Mouse (Mus musculus) bone marrow macrophage, adult 2 months (primary cell): Measurements from ENCODE around the gene Card11. TPM values are rescaled to one million over a fixed set of nuclear protein-coding genes. Genes with fewer than 3 reads are reported as not detected.

Experiments used
- H3K27ac ChIP-seq: 2 replicates; pipeline ENCODE4 v1.5.1; 2012; ENCODE audit warnings: low read depth, low read length; ENCODE audit not compliant: insufficient read depth
- H3K4me1 ChIP-seq: 2 replicates; pipeline ENCODE4 v1.6.1; 2012; ENCODE audit warnings: low read length; ENCODE audit not compliant: control insufficient read depth, insufficient read depth
- H3K4me3 ChIP-seq: 2 replicates; pipeline ENCODE4 v1.5.1; 2012; ENCODE audit warnings: mild to moderate bottlenecking, low read length, moderate library complexity; ENCODE audit not compliant: insufficient read depth
- CTCF ChIP-seq: IDR thresholded peaks from 2 replicates; pipeline ENCODE4 v1.5.1; 2012; ENCODE audit warnings: low read depth, mild to moderate bottlenecking, low read length, moderate library complexity
- POLR2A ChIP-seq: IDR thresholded peaks from 2 replicates; pipeline ENCODE4 v1.6.1; 2012; ENCODE audit warnings: mild to moderate bottlenecking, low read depth, low read length, borderline replicate concordance
- polyA plus RNA-seq: library from polyadenylated mRNA; stranded (reverse); fragments of >200 nt; gene quantifications from 2 replicates; pipeline ENCODE4 v1.2.4, GENCODE M21; 2012; ENCODE audit not compliant: missing spikeins, insufficient read depth, insufficient read length

Gene Card11
- polyA plus RNA-seq, 1 experiment: 5.7 TPM

DNA sequence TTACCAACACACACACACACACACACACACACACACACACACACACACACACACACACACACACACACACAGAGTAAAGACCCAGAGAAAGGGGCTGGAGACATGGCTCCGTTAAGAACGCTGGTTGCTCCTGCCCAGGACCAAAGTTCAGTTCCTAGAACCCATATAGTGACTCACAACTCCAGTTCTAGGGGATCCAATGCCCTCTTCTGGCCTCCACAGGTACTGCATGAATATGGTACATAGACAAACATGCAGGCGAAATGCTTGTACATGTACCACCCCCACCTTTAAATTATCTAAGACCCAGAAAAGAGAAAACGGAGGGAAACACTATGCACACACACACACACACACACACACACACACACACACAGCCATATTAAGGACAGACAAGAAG, 43.3 kb downstream of the Card11 start:
- TF ChIP-seq CTCF (no peak), POLR2A (no peak)
- Histone ChIP-seq H3K4me3 (no peak overlapping the region), H3K27ac (no peak overlapping the region), H3K4me1 (no peaks in the 10 kb centered on the region)

DNA sequence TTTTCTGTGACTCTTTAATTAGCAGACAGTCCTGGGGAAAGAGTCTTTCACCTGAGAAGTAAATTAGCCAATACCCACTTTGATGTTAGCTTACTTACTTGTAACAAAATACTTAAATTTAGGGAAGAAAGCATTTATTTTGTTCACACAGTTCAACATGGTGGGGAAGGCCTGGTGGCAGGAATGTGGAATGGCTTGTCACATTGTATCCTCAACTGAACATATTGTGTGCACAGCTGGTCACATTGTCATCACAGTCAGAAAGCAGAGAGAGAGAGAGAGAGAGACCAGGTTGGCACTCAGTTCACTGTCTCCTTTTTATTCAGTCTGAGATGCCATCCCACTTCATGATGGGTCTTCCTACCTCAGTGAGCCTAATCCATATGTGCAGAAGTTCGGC, 44.7 kb downstream of the Card11 start:
- TF ChIP-seq CTCF (no peak), POLR2A (no peak)

DNA sequence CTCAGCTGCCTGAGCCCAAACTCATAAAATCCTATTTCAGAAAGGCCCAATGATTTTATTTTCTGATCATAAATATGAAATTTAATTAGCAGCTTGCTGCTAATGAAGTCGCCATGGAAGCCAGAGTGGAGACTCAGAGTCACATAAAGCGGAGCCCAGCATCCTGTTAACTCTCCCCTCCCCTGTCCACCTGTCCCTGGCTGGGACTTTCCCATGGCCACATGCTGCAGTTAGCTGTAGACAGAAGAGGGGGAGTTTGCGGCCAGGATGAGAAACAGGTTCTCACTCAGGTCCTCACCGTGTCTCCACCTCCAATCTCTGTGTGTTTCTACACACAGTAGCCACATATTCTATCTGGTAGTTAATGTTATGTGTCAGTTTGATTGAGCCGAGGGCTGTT, 48.6 kb downstream of the Card11 start:
- Histone ChIP-seq H3K4me3 (no peak overlapping the region), H3K27ac (no peak overlapping the region), H3K4me1 (peaks cover 13% of the 10 kb centered on the region)
- TF ChIP-seq POLR2A (no peak), CTCF (no peak)

More for the DNA sequence above, 44.7 kb downstream of the Card11 start:
- Histone ChIP-seq H3K4me1 (no peaks in the 10 kb centered on the region), H3K4me3 (no peak overlapping the region), H3K27ac (no peak overlapping the region)

DNA sequence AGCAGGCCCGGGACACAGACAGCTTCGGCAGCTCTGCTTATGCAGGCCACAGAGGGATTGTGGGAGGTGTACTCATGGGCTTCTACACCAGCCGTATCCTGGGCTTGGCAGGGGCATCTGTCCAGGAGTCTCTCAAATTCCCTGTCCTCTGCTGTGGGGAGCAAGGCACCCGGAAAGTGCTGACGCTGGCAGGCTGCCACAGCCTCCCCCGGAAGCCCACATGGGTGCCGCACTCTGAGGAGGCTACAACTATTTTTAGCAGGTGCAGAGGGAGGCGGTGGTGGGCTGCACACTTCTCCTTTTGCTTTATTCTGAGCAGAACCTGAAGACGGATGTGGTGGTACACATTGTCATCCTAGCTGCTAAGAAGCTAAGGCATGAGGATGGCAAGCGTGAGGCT, 52.4 kb downstream of the Card11 start:
- no peak for TF ChIP-seq CTCF
- no peak for TF ChIP-seq POLR2A
- Histone ChIP-seq H3K4me3 (no peak overlapping the region), H3K27ac (no peak overlapping the region), H3K4me1 (peaks cover 15% of the 10 kb centered on the region)

DNA sequence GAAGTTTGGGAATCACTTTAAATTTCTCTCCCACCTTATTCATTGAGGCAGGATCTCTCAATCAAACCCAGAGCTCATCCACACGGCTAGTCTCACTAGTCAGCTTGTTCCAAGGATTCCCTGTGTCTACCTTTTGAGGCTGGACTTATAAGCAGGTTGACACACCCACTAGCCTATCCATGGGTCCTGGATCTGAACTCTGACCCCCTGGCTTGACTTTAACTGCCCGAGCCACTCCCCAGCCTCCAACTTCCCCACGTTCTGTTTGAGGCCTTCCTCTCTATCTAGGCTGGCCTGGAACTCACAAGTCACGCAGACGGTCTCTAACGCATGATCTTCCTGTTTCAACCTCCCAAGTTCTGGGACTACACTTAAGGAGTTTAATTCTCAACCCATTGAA, 54.3 kb downstream of the Card11 start:
- Histone ChIP-seq H3K27ac (no peak overlapping the region), H3K4me1 (peaks cover 15% of the 10 kb centered on the region), H3K4me3 (no peak overlapping the region)
- TF ChIP-seq POLR2A: no peak
- no peak for TF ChIP-seq CTCF

DNA sequence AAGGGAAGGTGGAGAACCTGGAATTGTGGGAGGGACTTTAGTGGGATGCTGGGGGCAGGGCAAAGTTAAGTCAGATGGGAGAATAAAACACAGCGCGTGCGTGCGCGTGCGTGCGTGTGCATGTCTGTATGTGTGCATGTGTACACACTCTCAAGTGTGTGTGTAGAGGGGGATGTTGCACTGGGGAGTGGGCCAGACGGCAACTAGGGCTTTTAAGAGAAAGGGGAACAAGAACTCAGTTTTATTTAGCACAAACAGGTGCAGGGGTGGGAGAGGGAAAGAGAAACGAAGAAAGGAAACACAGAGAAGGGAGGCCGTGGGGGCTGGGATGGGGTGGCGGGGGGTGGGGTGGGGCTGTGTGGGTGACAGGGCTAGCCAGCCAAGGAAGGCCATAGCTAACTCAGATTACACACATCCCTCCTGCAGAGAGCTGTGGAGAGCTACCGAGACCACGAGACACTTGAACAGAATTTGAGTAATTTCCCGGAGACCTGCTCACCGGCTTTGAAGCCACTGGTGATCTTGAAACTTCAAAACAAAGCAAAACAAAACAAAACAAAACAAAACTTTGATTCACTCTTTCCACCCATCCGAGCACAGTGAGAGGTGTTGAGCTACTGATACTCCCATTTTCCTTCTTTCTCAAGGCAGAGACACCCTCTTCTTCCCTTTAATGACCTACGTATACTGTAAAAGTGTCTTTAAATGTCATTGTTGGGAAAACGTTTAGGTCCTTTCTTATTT, 55.8 kb downstream of the Card11 start:
- Histone ChIP-seq H3K4me3 (no peak overlapping the region), H3K27ac (no peak overlapping the region), H3K4me1 (peaks cover 15% of the 10 kb centered on the region)
- TF ChIP-seq CTCF (no peak), POLR2A (no peak)

DNA sequence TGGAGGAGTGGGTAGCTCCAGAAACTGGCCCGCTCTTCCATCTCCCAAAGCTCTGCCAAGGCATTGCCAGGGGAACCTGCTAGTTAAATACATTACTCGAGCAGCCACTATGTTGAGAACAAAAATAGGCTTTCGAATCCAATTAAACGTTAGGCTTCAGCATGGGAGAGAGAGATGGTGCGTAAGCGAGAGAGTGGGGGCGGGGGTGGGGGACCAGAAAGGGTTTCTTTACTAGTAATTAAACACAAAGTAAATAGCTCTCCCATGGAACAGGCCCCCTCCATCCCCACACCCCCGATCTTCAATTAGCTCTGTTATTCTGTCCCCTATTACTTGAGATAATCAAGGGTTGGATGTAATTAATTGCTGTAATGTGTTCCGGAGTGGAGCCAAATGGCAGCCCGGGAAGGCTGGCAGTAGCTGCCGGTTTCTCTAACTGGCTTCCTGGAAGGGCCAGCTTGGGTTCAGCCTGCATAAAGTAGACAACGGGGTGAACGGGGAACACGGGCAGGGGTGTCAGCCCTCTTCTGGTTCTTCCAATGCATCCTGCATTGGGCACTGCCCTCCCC, 59.4 kb downstream of the Card11 start:
- Histone ChIP-seq H3K4me1 (peaks cover 2% of the 10 kb centered on the region; the same call in 1 of the 2 replicates), H3K4me3 (no peak overlapping the region), H3K27ac (no peak overlapping the region)
- TF ChIP-seq CTCF (no peak), POLR2A (no peak)

DNA sequence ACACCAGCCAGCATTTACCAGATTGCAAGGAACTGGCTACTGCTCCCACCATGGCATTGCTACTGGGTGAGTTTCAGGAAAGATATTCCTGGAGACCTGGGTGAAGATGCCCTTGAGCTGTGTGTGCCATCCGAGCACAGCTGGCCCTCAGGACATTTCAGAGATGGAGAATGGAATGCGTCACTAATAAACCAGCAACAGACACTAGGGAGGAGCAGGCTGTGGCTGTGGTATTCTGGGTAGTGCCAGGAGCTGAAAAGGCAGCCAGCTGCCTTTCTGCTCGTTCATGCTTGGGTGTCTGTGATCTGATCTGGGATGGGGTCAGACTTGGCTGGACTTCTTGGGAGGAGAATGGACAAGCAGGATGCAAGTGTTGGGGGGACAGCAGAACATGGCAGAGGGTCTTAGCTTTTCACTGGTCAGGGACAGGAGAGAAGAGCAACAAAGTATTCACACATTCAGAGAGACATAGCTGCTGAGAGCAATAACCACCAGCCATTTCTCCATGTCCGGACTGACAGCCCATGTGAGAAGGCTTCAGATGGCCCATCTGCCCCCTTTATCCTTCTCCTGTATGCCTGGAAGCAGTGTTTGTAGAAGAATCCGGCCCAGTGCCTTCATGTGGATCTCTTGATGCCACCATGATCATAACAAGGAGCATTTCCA, 60.0 kb downstream of the Card11 start:
- Histone ChIP-seq H3K4me3 (no peak overlapping the region), H3K27ac (no peak overlapping the region), H3K4me1 (no peaks in the 10 kb centered on the region)
- TF ChIP-seq CTCF (no peak), POLR2A (no peak)

DNA sequence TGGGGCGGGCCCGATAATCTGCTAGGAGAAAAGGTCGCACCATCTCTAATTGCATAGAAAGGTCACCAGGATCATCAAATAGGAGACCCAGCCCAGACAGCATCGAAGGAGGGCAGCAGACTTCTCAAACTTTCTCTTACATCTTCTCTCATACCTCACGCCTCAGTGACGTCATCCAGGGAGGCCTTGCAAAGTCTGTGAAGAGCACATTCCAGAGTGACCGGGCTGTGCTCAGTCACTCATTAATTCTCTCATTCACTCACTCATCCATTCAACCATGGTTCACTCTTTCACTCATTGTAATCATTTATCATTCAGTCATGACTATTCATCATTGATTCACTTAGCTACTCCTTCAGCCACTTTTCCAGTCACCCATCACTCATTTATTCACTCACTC, 63.6 kb downstream of the Card11 start:
- no peak overlapping the region for H3K27ac ChIP-seq
- no peak overlapping the region for H3K4me3 ChIP-seq
- TF ChIP-seq CTCF (no peak), POLR2A (no peak)
- no peaks in the 10 kb centered on the region for H3K4me1 ChIP-seq

DNA sequence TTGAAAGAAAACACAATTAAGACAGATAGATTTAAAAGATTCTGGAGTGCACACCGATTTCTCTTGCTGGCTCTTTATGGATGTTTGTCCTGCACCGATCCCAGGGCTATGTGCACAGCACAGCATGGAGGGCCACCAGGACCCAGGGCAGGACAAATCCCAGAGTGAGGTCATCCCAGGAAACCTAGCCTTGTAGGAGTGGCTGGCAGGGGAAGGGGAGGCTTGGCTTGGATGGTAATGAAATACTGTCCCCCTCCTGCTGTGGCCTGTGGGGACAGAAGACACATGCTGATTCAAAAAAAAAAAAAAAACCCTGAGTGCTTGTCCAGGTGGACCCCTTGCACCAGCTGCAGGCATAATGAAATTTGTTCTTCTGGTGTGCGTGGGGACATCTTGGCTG, 64.5 kb downstream of the Card11 start:
- TF ChIP-seq POLR2A (no peak), CTCF (no peak)
- Histone ChIP-seq H3K4me3 (no peak overlapping the region), H3K27ac (no peak overlapping the region), H3K4me1 (no peaks in the 10 kb centered on the region)
